Mouse (Mus musculus) cortical plate, adult 2 months (tissue): ENCODE measurements at regions not wholly inside any gene's neighbourhood (a gene's known extent, or its start where the extent isn't known, plus 50 kb on each side); places are given as distances from the start of the nearest gene placed in this dataset.

Source experiments
- CTCF ChIP-seq: fragments of 200-500 bp; IDR thresholded peaks from 2 replicates; pipeline ENCODE4 v1.5.1; 2011; ENCODE audit warnings: mild to moderate bottlenecking, control low read depth, low read length; ENCODE audit not compliant: insufficient read depth; ENCODE audit errors: extremely low read depth
- POLR2A ChIP-seq: fragments of 200-500 bp; IDR thresholded peaks from 2 replicates; pipeline ENCODE4 v1.6.1; 2011; ENCODE audit warnings: mild to moderate bottlenecking, low read length, control low read depth; ENCODE audit not compliant: insufficient read depth; ENCODE audit errors: extremely low read depth

DNA sequence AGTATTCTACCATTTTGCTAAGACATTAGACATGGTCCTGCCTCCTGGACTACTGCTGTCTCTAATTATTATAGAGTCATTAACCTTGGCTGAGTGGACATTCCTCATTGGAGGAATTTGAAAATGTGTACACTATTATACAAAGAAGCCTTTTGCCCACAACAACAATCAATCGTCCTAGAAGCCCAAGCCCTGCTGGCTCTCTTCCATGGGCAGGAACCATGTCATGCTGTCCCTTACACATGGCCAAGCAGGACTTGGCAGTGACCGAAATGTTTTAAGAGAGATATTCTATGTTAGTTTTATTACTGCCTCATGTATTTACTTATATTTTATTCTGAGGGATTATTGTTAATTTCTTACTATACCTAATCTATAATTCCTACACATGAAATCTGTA is 1607.3 kb upstream of the Cdh6 start:
- no peak for TF ChIP-seq CTCF
- TF ChIP-seq POLR2A: no peak
